ENCODE assay signal across 25 mouse cellular contexts in genomic region chr4:140785217-140785616, GRCm38 (mm10). TPM values are rescaled to one million over a fixed set of nuclear protein-coding genes. Genes with fewer than 3 reads are reported as not detected.
DNase-seq lines count a peak whose midpoint lies in the region; ATAC-seq and TF ChIP-seq lines count a peak whose summit lies in the region.
"Had no signal": no experiment of that assay in that cellular context is flagged by ENCODE, and none has a peak within 500 bp of the region (broad histone marks: within the 10 kb centered on the region; RNA-seq: fewer than 3 reads in every experiment).

No protein-coding gene starts in this region.

- ATAC-seq in liver, postnatal 0 days: no peak
- ATAC-seq: activated CD4-positive, CD25-positive, alpha-beta regulatory T cell, adult 4 months; CD4-positive, CD25-positive, alpha-beta regulatory T cell, adult 4 months; Patski had no signal

- TF ChIP-seq POLR2A in MEL (IDR thresholded peaks at IDR 0.05; ENCODE audit: control insufficient read depth in 1 of 2, insufficient read depth in 1 of 2, low read depth in 1 of 2, low read length in 2 of 2, poor library complexity in 1 of 2): no peak

- H3K9me3 ChIP-seq in MEL (replicated peaks; ENCODE audit: insufficient read depth, low read length): no peaks in the 10 kb centered on the region
- H3K9me3 ChIP-seq in liver, postnatal 0 days (ENCODE audit: low read length): 0 out of 2 replicates have a peak, but pooled peaks cover 3% of the 10 kb centered on the region

- H3K27me3 ChIP-seq in MEL (ENCODE audit: control insufficient read depth in 1 of 2, insufficient read depth in 2 of 2, low read length in 2 of 2): no peaks in the 10 kb centered on the region
- no peaks in the 10 kb centered on the region for H3K27me3 ChIP-seq in liver, postnatal 0 days (ENCODE audit: insufficient read depth, low read length)
- H3K27me3 ChIP-seq: Patski had no signal

- no peak for DNase-seq in MEL (ENCODE audit: low read depth, low spot score)
- DNase-seq in R1 (ENCODE audit: low read depth, low spot score): peak; percentile 51
- no peak for DNase-seq in liver, postnatal 0 days
- no peak for DNase-seq in thymus, postnatal 0 days (ENCODE audit: low spot score)
- DNase-seq: adrenal gland, adult 2 months; adrenal gland, adult 8-10 months; adrenal gland, postnatal 10 days; adrenal gland, postnatal 14 days; adrenal gland, postnatal 25 days; adrenal gland, postnatal 36 days; B cell, adult 2 months; cerebellum, adult 11 months; cerebellum, adult 11-12 months; cerebellum, adult 18-20 months; cerebellum, adult 2 months; cerebellum, adult 8-10 months had no signal

- peaks cover 0 to 8% of the 10 kb centered on the region in 2 experiments; a peak in 2 of 4 replicates for H3K36me3 ChIP-seq in MEL (ENCODE audit: control insufficient read depth in 1 of 2, insufficient read depth in 2 of 2, low read length in 2 of 2)
- H3K36me3 ChIP-seq in liver, postnatal 0 days (replicated peaks; ENCODE audit: insufficient read depth, low read length): no peaks in the 10 kb centered on the region
- H3K36me3 ChIP-seq: G1E had no signal

- TF ChIP-seq CTCF in MEL (IDR thresholded peaks at IDR 0.05 in 2 of 3, conservative IDR thresholded peaks at IDR 0.05 in 1 of 3; ENCODE audit: control insufficient read depth in 1 of 3, insufficient read depth in 1 of 3, low read depth in 2 of 3, low read length in 3 of 3, poor library complexity in 1 of 3, severe bottlenecking in 1 of 3): no peak
- no peak for TF ChIP-seq CTCF in liver, postnatal 0 days (IDR thresholded peaks at IDR 0.05; ENCODE audit: low read depth)

- TF ChIP-seq RAD21 in MEL (IDR thresholded peaks at IDR 0.05; ENCODE audit: low read depth, low read length): no peak

- no peak overlapping the region for H3K4me3 ChIP-seq in MEL (ENCODE audit: control insufficient read depth in 1 of 2, insufficient read depth in 1 of 2, low read depth in 2 of 2, low read length in 2 of 2)
- H3K4me3 ChIP-seq in liver, postnatal 0 days (ENCODE audit: low read depth, low read length): no peak overlapping the region

- no peaks in the 10 kb centered on the region for H3K79me2 ChIP-seq in MEL (ENCODE audit: control insufficient read depth, insufficient read depth, low read length, poor library complexity)

- H3K9ac ChIP-seq in MEL (ENCODE audit: control insufficient read depth, low read depth, low read length, poor library complexity, severe bottlenecking): no peak overlapping the region
- H3K9ac ChIP-seq in liver, postnatal 0 days (replicated peaks): no peak overlapping the region

- no peak overlapping the region for H3K27ac ChIP-seq in MEL (ENCODE audit: control insufficient read depth, low read depth, low read length)
- H3K27ac ChIP-seq in liver, postnatal 0 days (ENCODE audit: low read depth): no peak overlapping the region

- WGBS in liver, postnatal 0 days (ENCODE audit: insufficient replicate concordance): 84% methylated on average over 5 of the region's 5 CpGs

- H3K4me2 ChIP-seq in liver, postnatal 0 days (ENCODE audit: low read depth, low read length): no peak overlapping the region

- TF ChIP-seq EP300 in MEL (IDR thresholded peaks at IDR 0.05; ENCODE audit: low read depth in 1 of 2, low read length in 2 of 2): no peak
- TF ChIP-seq EP300 in liver, postnatal 0 days (IDR thresholded peaks at IDR 0.05; ENCODE audit: low read depth): no peak

- no peaks in the 10 kb centered on the region for H3K4me1 ChIP-seq in MEL (ENCODE audit: control insufficient read depth in 1 of 2, insufficient read depth in 2 of 2, low read length in 2 of 2)
- H3K4me1 ChIP-seq in liver, postnatal 0 days (ENCODE audit: insufficient read depth): no peaks in the 10 kb centered on the region

TF ChIP-seq in MEL, 35 proteins besides CTCF, POLR2A, EP300 and RAD21:
- no peak for TF ChIP-seq KAT2A (conservative IDR thresholded peaks at IDR 0.05; ENCODE audit: low read depth, low read length)
- TF ChIP-seq POLR2AphosphoS2 (IDR thresholded peaks at IDR 0.05; ENCODE audit: low read length): peak; percentile 59
- TF ChIP-seq TCF12 (IDR thresholded peaks at IDR 0.05; ENCODE audit: low read depth, low read length): no peak

RNA-seq across cellular contexts. Expression of gene Padi4, which starts 11.2 kb away (rescaled TPM):
- not detected in 2 replicates for total RNA-seq in MEL (2012; rRNA removed)
- polyA plus RNA-seq in MEL (2012; ENCODE audit: insufficient read depth in 1 of 2, insufficient read length in 2 of 2, low read depth in 1 of 2, low replicate concordance in 2 of 2, missing spikeins in 1 of 2): not detected
- polyA plus RNA-seq in liver, postnatal 0 days (2015; fragmentation: Nextera tagmentation; extraction: Ambion mirVana): 3.6 and 4.5 TPM in 2 replicates
- 12.4 and 13.0 TPM in 2 replicates for polyA plus RNA-seq in thymus, postnatal 0 days (2015; fragmentation: Nextera tagmentation; extraction: Ambion mirVana)
- total RNA-seq: CH12.LX, G1E had no signal

RNA-seq across cellular contexts. Expression of gene Padi3, which starts 25.2 kb away (rescaled TPM):
- 75.9 and 106 TPM in 2 replicates for total RNA-seq in MEL (2012; rRNA removed)
- 10 to 100 TPM in 1 of 2 experiments, not detected in 1; 73.1 TPM for polyA plus RNA-seq in MEL (2012; ENCODE audit: insufficient read depth in 1 of 2, insufficient read length in 2 of 2, low read depth in 1 of 2, low replicate concordance in 2 of 2, missing spikeins in 1 of 2)
- polyA plus RNA-seq in liver, postnatal 0 days (2015; fragmentation: Nextera tagmentation; extraction: Ambion mirVana): 0.06 and 0.11 TPM in 2 replicates
- 1.2 and 1.5 TPM in 2 replicates for polyA plus RNA-seq in thymus, postnatal 0 days (2015; fragmentation: Nextera tagmentation; extraction: Ambion mirVana)
- total RNA-seq: adrenal gland, adult 18-20 months; adrenal gland, adult 2 months; adrenal gland, adult 8-10 months; adrenal gland, postnatal 14 days; adrenal gland, postnatal 25 days; adrenal gland, postnatal 36 days; adrenal gland, postnatal 4 days had no signal
- polyA plus RNA-seq: adrenal gland, adult 2 months; cerebellum, adult 2 months; Patski had no signal

RNA-seq across cellular contexts. Expression of gene Padi6, which starts 42.8 kb away (rescaled TPM):
- not detected in 2 replicates for total RNA-seq in MEL (2012; rRNA removed)
- not detected for polyA plus RNA-seq in MEL (2012; ENCODE audit: insufficient read depth in 1 of 2, insufficient read length in 2 of 2, low read depth in 1 of 2, low replicate concordance in 2 of 2, missing spikeins in 1 of 2)
- not detected in 2 replicates for polyA plus RNA-seq in liver, postnatal 0 days (2015; fragmentation: Nextera tagmentation; extraction: Ambion mirVana)
- 0.46 and 0.77 TPM in 2 replicates for polyA plus RNA-seq in thymus, postnatal 0 days (2015; fragmentation: Nextera tagmentation; extraction: Ambion mirVana)
- total RNA-seq: adrenal gland, adult 18-20 months; adrenal gland, adult 2 months; adrenal gland, adult 8-10 months; adrenal gland, postnatal 14 days; adrenal gland, postnatal 36 days; CH12.LX; G1E had no signal
- polyA plus RNA-seq: activated CD4-positive, CD25-positive, alpha-beta regulatory T cell, adult 4 months; adrenal gland, adult 2 months; brain, embryonic 14.5 days; C2C12; CD4-positive, CD25-positive, alpha-beta regulatory T cell, adult 4 months; cerebellum, adult 2 months; G1E; Patski had no signal
